Mouse (Mus musculus): ENCODE data around the gene Vmn2r40. TPM values are rescaled to one million over a fixed set of nuclear protein-coding genes. Genes with fewer than 3 reads are reported as not detected.
"Not testable (repeated sequence)": the region's sequence is repeated elsewhere in the genome, so short reads cannot be mapped to it uniquely, and the experiment has no call there.

Vmn2r40 gene
- not detected in 2 replicates for polyA plus RNA-seq (2014; fragmentation: Nextera tagmentation; extraction: Ambion mirVana)

DNA sequence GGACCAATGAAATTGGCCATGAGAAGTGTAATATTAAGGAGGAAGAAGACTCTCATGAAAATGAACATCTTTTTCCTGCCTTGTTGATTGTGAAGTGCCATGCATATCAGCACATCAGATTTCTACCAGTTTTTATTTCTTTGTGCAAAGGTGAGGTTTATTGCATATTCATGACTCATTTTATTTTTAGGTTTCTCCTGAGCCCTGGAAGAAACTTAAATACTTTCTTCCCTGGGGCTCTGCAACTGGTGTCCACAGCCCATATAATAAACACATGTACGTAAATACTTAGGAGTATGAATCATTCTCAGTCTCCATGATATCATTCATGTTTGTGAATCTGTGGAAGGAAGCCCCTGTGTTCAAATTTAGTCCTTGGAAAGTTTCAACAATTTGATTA, at the start of gene Vmn2r40:
Vmn2r40 (minus strand) TSS at position 101 of the 400 bp plus-strand sequence.
- H3K4me2 ChIP-seq (ENCODE audit: low read depth, severe bottlenecking); H3K9me3 ChIP-seq (ENCODE audit: control insufficient read depth, low read length); H3K27ac ChIP-seq (replicated peaks; ENCODE audit: low read depth, low read length); H3K36me3 ChIP-seq (ENCODE audit: control insufficient read depth, insufficient read depth, low read length); H3K4me1 ChIP-seq (ENCODE audit: control insufficient read depth, insufficient read depth, low read length); H3K9ac ChIP-seq (ENCODE audit: low read length); DNase-seq (ENCODE audit: low spot score); H3K27me3 ChIP-seq (ENCODE audit: control insufficient read depth, insufficient read depth, low read length); ATAC-seq (ENCODE audit: insufficient number of reproducible peaks, low FRiP score, low TSS enrichment, low read depth); H3K4me3 ChIP-seq (ENCODE audit: low read depth, low read length): not testable (repeated sequence)
- no CpG with 5 or more reads among the region's 1 CpGs for WGBS

Other genes with a start within 250 kb of the Vmn2r40 start
- gene Vmn2r39, start 99.4 kb upstream of the Vmn2r40 start, polyA plus RNA-seq (2014; fragmentation: Nextera tagmentation; extraction: Ambion mirVana) = not detected in 2 replicates
- gene Vmn2r38, start 166.4 kb upstream of the Vmn2r40 start, polyA plus RNA-seq (2014; fragmentation: Nextera tagmentation; extraction: Ambion mirVana) = not detected in 2 replicates